Mouse (Mus musculus) urinary bladder, postnatal 25 days (tissue): Measurements from ENCODE around the gene Gm3404.
"Not testable (repeated sequence)": the region's sequence is repeated elsewhere in the genome, so short reads cannot be mapped to it uniquely, and the experiment has no call there.

Experiments
- DNase-seq: peaks from one replicate; pipeline ENCODE4 v3.0.0; 2022; ENCODE audit warnings: low spot score

Gene Gm3404

DNA sequence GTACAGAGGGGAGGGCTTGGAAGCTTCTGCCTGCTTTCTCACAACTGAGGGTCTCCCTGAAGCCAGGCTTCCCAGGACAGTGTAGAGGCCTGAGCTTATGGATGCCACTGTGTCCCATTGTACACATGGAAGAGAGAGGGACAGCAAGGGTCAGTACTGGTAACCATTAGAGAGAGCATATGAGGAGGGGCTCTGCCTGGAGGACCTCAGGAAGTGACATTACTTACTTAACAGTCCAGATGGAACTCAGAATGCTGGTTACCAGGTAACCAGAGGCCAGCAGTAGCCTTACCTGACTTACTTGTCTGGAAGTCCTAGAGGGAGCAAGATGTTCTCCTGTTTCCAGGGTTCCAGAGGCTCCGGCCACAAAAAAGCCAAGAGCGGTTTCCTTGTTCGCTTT lies at the start of gene Gm3404:
Gene Gm3404 (plus strand): TSS at position 301 of the 400 bp plus-strand sequence.
- not testable (repeated sequence) for DNase-seq

DNA sequence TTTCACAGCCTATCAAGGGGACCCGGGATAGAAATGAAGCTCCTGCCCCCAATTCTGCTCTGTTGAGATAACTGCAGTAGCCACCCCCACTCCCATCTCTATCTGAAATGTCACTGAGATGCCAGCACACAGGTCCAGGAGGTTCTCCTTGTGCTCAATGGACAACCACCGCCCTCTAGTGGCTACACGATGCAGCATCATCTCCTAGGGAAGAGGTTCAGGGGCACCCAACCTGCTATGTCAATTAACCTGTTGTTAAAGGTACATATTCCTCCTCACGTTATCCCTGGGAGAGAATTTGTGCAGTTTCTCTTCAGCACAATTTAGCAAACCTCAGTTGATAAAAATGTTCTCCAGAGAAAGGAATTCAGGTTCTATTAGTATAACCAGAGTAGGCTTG lies 46.0 kb upstream of the Gm3404 start:
- DNase-seq = not testable (repeated sequence)

DNA sequence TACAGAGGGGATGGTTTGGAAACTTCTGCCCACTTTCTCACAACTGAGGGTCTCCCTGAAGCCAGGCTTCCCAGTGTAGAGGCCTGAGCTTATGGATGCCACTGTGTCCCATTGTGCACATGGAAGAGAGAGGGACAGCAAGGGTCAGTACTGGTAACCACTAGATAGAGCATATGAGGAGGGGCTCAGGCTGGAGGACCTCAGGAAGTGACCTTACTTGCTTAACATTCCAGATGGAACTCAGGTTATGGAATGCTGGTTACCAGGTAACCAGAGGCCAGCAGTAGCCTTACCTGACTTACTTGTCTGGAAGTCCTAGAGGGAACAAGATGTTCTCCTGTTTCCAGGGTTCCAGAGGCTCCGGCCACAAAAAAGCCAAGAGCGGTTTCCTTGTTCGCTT lies 43.9 kb upstream of the Gm3404 start, which contains the start of gene Gm6408:
Gene Gm6408 (plus strand): TSS at position 301 of the 400 bp plus-strand sequence.
- DNase-seq = not testable (repeated sequence)

DNA sequence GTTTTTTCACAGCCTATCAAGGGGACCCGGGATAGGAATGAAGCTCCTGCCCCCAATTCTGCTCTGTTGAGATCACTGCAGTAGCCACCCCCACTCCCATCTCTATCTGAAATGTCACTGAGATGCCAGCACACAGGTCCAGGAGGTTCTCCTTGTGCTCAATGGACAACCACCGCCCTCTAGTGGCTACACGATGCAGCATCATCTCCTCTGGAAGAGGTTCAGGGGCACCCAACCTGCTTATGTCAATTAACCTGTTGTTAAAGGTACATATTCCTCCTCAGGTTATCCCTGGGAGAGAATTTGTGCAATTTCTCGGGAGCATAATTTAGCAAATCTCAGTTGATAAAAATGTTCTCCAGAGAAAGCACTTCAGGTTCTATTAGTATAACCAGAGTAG lies 36.6 kb upstream of the Gm3404 start:
- peak; percentile 9 for DNase-seq

DNA sequence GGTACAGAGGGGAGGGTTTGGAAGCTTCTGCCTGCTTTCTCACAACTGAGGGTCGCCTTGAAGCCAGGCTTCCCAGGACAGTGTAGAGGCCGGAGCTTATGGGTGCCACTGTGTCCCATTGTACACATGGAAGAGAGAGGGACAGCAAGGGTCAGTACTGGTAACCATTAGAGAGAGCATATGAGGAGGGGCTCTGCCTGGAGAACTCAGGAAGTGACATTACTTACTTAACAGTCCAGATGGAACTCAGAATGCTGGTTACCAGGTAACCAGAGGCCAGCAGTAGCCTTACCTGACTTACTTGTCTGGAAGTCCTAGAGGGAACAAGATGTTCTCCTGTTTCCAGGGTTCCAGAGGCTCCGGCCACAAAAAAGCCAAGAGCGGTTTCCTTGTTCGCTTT lies 34.5 kb upstream of the Gm3404 start, which contains the start of gene Gm6370:
Gene Gm6370 (plus strand): TSS at position 301 of the 400 bp plus-strand sequence.
- DNase-seq = not testable (repeated sequence)

DNA sequence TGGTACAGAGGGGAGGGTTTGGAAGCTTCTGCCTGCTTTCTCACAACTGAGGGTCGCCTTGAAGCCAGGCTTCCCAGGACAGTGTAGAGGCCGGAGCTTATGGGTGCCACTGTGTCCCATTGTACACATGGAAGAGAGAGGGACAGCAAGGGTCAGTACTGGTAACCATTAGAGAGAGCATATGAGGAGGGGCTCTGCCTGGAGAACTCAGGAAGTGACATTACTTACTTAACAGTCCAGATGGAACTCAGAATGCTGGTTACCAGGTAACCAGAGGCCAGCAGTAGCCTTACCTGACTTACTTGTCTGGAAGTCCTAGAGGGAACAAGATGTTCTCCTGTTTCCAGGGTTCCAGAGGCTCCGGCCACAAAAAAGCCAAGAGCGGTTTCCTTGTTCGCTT lies 23.5 kb upstream of the Gm3404 start, which contains the start of gene 4930449I24Rik:
Gene 4930449I24Rik (plus strand): TSS at position 301 of the 400 bp plus-strand sequence.
- DNase-seq = not testable (repeated sequence)

DNA sequence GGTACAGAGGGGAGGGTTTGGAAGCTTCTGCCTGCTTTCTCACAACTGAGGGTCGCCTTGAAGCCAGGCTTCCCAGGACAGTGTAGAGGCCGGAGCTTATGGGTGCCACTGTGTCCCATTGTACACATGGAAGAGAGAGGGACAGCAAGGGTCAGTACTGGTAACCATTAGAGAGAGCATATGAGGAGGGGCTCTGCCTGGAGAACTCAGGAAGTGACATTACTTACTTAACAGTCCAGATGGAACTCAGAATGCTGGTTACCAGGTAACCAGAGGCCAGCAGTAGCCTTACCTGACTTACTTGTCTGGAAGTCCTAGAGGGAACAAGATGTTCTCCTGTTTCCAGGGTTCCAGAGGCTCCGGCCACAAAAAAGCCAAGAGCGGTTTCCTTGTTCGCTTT lies 11.8 kb upstream of the Gm3404 start, which contains the start of gene Gm3402:
Gene Gm3402 (plus strand): TSS at position 301 of the 400 bp plus-strand sequence.
- DNase-seq = not testable (repeated sequence)

DNA sequence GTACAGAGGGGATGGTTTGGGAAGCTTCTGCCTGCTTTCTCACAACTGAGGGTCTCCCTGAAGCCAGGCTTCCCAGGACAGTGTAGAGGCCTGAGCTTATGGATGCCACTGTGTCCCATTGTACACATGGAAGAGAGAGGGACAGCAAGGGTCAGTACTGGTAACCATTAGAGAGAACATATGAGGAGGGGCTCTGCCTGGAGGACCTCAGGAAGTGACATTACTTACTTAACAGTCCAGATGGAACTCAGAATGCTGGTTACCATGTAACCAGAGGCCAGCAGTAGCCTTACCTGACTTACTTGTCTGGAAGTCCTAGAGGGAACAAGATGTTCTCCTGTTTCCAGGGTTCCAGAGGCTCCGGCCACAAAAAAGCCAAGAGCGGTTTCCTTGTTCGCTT lies 11.7 kb downstream of the Gm3404 start, which contains the start of gene Gm3409:
Gene Gm3409 (plus strand): TSS at position 301 of the 400 bp plus-strand sequence.
- DNase-seq = not testable (repeated sequence)

DNA sequence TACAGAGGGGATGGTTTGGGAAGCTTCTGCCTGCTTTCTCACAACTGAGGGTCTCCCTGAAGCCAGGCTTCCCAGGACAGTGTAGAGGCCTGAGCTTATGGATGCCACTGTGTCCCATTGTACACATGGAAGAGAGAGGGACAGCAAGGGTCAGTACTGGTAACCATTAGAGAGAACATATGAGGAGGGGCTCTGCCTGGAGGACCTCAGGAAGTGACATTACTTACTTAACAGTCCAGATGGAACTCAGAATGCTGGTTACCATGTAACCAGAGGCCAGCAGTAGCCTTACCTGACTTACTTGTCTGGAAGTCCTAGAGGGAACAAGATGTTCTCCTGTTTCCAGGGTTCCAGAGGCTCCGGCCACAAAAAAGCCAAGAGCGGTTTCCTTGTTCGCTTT lies 30.2 kb downstream of the Gm3404 start, which contains the start of gene Gm3415:
Gene Gm3415 (plus strand): TSS at position 301 of the 400 bp plus-strand sequence.
- not testable (repeated sequence) for DNase-seq

DNA sequence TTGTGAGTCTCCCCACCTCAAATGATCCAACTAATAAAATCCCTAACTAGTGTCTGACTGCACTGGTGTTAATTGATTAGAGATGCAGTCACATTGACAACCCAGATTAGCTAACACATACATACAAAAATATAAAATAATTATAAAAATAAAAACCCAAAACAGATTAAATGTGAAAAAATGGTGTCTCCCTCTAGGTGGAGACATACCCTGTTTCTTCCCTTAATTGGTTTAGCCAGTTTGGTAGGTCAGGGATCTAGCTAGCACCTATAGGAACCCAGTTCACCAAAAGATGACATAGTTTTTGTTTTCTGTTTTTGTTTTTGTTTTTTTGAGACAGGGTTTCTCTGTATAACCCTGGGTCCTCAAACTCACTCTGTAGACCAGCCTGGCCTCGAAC lies 38.7 kb downstream of the Gm3404 start:
- no peak for DNase-seq

DNA sequence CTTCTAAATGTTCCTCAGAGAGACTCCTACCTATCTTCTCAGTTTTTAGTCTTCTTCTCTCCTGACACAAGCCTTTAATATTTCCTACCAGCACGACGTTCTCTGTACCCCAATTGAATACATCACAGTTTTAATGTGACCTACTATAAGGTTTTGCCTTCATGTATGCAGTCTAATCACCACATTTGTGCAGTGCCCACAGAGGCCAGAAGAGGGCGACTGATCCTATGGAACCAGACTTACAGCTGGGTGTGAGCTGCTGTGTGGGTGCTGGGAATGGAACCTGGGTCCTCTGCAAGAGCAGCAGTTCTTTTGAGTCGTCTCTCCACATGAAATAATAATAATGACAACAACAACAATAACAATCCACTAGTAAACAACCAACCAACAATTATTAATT lies 41.5 kb downstream of the Gm3404 start:
- DNase-seq = no peak

DNA sequence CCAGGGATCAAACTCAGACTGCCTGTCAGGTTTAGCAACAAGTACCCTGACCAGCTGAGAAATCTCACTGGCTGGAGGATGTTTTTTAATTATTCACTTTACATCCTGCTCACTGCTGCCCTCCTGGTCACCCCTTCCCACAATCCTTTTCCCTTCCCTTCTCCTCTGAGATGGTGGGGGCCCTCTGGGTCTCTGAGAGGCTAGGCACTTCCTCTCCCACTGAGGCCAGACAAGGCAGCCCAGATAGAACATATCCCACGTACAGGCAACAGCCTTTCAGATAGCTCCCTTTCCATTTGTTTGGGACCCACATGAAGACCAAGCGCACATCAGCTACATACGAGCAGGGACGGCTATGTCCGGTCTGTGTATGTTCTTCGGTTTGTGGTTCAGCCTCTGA lies 44.6 kb downstream of the Gm3404 start:
- DNase-seq = not testable (repeated sequence)

DNA sequence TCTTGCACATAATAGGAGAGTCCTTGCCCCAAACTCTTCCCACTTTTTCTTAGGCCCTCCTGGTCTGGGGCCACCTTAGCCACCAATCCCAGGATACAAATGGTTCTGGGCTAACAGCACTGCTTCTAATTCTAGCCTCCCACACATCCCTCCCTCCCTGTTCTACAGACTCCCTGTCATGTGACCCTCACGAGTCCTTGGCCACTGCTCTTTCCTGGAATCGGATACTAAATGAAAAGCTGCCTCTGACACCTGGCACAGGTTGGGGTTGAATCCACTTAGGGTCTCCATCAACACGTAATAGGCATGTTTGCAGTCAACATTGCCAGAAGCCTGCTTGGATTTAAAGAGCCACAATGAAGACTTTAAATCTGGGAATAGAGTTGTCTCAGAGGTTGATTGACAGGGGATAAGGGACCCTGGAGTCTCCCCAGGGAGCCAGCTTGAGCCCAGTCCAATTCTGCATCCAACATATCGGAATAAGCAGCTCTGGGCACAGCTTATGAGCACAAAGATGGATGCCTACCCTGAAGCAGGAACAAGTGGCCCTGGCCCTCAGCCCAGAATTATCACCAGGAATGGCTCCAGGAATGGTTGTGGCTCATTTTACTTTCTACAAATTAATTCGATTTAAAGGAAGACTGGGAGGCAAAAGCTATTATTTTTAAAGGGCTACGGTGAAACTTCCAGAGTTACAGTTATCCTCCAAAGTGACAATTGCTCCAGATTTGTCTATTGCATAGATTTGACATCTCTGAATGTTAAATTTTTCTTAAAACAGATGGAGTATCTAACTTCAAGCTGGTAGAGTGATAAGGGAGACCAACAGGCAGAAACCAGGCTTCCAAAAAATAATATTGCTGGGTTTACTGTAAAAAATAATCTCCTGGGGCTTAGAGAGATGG lies 46.5 kb downstream of the Gm3404 start:
- not testable (repeated sequence) for DNase-seq

DNA sequence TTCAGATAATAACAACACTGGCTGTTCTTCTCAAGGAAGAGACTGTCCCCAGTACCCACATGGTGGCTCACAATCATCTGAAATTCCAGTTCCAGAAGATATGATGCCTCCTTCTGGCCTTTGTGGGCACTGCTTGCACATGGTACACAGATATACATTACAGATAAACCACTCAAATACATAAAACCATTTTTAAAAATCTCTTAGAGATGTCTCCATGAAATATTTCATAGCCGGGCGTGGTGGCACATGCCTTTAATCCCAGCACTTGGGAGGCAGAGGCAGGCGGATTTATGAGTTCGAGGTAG lies 47.1 kb downstream of the Gm3404 start:
- DNase-seq = not testable (repeated sequence)

DNA sequence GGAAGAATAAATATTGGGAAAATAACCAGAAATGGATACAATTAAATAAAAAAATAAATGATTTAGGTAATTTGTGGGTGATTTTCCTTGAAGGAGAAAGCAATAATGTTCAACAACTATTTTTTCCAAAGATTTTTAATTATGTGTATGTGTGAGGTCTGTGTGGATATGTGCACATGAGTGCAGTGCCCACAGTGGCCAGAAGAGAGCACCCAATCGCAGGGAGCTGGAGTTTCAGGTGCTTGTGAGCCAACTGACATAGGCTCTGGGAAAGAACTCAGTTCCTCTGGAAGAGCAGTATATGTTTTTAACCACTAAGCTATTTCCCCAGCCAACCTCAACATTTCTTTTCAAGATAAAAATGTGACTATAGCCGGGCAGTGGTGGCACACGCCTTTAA lies 51.1 kb downstream of the Gm3404 start:
- no peak for DNase-seq
